Mouse (Mus musculus) spleen, postnatal 36 days (tissue): ENCODE results near the gene Slc16a6.
"Not testable (repeated sequence)": the region's sequence is repeated elsewhere in the genome, so short reads cannot be mapped to it uniquely, and the experiment has no call there.

Experiments used
- DNase-seq, 2 experiments: peaks; one replicate each; pipeline ENCODE4 v3.0.0; 2022; ENCODE audit warnings: low spot score in 2 of 2, mixed read lengths in 1 of 2

The Slc16a6 gene

DNA sequence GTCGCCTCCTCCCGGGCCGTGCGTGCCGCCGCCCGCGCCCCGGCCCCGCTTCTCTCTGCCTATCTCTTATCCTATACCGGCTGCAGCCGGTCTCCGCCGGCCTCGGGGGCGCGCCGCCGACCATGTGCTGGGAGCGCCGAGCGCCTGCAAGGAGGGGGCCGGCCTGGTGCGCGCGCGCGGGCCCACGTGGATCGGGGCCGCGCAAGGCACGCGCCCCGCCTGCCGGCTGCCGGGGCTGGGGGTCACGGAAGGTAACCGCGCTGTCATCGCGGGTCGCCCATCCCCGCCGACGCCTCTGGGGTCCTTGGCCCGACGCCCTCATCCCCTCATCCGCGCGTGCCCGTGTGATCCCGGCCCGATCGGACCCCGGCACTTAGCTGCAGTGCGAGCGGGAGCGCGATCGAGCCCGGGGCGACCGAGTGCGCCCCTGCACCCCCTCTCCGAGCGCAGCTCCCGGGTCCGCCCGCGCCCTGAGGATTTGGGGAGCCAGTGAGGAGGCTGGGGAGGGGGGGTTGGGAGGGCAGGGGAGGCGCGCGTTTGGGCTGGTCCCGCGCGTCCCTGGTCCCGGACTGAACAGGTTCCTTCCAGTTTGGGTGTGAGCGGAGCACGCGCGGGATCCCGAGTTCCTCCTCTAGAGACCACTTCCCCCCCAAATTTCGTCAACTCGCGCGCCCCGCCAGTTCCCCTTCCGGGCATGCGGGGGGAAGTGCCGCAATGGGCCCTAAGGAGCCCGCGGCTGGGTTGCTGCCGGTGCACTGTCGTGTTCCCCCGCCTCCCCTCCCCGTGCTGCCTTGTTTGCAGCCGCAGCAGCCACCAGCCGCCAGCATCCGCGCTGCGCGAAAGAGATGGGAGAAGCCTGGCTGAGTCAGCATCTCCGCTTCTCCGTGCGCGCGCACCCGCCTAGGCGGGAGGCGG is at the start of gene Slc16a6, which contains the start of gene Arsg:
Gene Slc16a6, minus strand, starts transcription at position 428 of the 915 bp plus-strand sequence.
Gene Arsg, plus strand, starts transcription at position 204 of the 915 bp plus-strand sequence.
- peak; percentile 91 to 92 for DNase-seq

DNA sequence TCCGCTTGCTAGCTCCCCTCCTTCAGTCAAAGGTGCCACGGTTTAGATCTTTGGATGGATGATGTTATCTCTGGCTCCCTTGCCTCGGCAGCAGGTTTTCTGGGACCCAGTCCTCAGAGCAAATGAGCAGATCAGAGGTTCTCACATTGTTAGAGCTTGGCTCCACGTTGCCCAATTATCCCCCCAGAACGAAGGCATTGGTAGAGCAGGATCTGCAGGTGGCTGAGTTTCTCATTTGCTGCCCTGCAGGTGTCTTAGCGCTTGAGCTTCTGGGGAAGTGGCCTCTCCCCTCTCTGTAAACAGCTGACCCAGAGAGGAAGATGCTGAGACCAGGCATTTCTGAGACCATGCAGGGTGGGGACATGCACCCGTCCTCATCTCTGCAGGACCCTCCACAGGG is 47.6 kb upstream of the Slc16a6 start:
- no peak for DNase-seq

DNA sequence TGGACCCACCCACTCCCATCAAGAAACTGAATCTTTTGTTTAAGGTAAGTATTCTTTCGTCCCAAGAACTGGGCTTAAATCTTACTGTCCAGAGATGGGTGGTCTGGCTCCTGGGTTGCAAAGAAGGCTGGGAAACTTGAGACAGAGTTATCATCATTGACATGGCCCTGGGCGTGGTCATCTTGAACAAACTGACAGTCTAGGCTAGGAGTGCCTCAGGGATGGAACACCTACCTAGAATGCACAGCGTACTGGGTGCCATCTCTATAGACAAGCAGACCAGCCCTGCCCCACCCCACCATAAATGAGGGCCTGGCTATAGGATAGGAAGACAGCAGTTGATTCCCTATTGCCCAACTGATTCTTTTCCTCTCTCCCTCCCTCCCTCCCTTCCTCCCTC is 44.4 kb upstream of the Slc16a6 start:
- DNase-seq, result peak in 1 of 2 experiments; percentile 27

GRCm38 (mm10) chr11:109517330-109517729 is 43.9 kb upstream of the Slc16a6 start:
- DNase-seq, result no peak

- DNase-seq, result no peak
These were observed 40.7 kb upstream of the Slc16a6 start for GRCm38 (mm10) chr11:109514064-109514612.

- no peak for DNase-seq
These were observed 39.7 kb upstream of the Slc16a6 start for GRCm38 (mm10) chr11:109512995-109513675.

DNA sequence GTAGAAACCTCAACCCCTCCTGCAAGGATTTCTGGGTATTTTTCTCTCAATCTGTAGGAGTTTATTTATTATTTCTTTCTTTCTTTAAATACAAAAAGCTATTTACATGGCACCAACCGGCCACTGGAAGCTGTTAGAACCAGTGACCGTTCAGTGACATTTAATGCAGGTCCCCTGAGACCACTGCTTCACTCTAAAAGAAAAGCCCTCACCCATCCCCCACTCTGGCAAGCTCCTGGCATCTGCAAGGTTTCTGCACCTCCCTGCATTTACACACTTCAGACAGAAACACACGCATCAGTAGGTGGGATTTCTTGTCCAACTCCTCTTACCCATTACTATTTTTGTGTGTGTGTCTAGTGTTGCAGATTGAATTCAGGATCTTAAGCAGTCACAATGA is 33.7 kb upstream of the Slc16a6 start:
- DNase-seq, result no peak

DNA sequence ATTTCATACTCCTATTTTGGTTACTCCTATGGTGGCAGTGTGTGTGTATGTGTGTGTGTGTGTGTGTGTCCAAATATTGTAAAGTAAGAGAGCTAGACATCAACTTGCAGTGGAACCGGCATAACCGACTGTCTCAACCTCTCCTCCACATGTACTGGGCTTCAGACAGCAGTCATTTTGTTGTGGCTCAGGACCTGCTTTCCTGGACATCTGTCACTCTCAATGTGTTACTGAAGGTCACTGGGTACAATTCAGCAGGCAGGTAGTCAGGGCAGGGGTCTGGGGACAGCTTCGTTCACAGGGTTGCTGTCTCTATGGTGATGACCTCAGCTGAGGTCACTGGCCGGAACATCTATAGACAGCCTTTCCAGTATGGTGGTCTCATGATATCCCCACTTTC is 32.4 kb upstream of the Slc16a6 start:
- no peak for DNase-seq

DNA sequence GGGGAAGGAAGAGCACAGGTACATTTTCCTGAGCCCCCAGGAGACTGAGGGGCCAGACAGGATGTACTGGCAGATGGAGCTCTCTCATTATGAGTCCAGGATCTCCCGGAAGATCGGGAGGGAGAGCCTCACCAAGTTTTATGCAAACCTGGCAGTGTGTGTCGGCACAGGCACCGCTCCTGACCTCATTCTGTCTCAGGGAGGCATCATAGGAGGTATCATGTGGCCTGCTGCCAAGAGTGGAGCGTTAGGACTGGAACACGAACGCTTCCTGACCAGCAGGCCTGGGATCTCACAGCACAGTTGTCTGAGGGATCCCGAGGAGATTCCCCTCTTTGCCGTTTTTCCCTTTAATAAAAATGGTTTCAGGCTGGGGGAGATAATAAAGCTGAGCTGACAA is 31.6 kb upstream of the Slc16a6 start:
- DNase-seq, result no peak

GRCm38 (mm10) chr11:109500206-109500605 is 26.8 kb upstream of the Slc16a6 start:
- no peak for DNase-seq

- DNase-seq, result no peak
These were observed 24.6 kb upstream of the Slc16a6 start for GRCm38 (mm10) chr11:109497990-109498389.

GRCm38 (mm10) chr11:109496996-109497714 is 23.8 kb upstream of the Slc16a6 start:
- DNase-seq, result no peak

- no peak for DNase-seq
These were observed 23.1 kb upstream of the Slc16a6 start for GRCm38 (mm10) chr11:109496475-109496993.

DNA sequence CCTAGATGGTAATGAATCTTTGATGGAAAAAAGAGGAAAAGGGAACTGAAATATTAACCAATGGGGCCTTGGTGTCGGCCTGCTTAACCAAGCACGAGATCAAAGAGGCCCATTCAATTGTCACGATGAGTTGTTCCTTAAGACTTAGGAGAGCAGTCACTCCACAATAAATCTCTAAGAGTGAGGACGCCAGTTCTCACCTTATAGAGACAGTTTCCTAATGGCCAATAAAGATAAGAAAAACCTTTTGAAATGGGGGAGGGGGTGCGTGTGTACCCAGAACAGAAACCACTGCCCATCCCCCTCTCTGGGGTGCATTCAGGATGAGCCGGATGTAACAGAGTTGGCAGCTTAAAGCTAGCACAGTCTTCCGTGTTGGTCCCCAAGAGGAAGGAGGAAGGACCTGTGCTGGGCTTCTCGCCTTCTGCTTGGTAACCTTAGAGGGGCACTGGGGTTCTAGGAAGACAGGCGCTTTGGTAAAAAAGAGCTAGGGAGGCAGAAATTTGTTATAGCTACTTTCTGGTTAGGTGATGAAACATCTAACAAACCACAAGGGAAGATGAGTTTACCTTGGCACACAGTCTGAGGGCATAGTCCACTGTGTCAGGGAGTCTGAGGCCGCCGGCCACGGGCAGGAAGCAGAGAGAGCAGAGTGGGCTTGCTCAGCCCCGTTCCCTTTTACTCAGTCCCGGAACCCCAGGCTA is 22.5 kb upstream of the Slc16a6 start:
- DNase-seq, result peak; percentile 52 to 53

- DNase-seq, result peak; percentile 74 to 76
These were observed 21.7 kb upstream of the Slc16a6 start for GRCm38 (mm10) chr11:109494890-109495770.

- DNase-seq, result not testable (repeated sequence)
These were observed 19.6 kb upstream of the Slc16a6 start for GRCm38 (mm10) chr11:109492847-109493464.

GRCm38 (mm10) chr11:109491844-109492243 is 18.4 kb upstream of the Slc16a6 start:
- DNase-seq, result no peak

- DNase-seq, result no peak
These were observed 16.4 kb upstream of the Slc16a6 start for GRCm38 (mm10) chr11:109489763-109490162.

DNA sequence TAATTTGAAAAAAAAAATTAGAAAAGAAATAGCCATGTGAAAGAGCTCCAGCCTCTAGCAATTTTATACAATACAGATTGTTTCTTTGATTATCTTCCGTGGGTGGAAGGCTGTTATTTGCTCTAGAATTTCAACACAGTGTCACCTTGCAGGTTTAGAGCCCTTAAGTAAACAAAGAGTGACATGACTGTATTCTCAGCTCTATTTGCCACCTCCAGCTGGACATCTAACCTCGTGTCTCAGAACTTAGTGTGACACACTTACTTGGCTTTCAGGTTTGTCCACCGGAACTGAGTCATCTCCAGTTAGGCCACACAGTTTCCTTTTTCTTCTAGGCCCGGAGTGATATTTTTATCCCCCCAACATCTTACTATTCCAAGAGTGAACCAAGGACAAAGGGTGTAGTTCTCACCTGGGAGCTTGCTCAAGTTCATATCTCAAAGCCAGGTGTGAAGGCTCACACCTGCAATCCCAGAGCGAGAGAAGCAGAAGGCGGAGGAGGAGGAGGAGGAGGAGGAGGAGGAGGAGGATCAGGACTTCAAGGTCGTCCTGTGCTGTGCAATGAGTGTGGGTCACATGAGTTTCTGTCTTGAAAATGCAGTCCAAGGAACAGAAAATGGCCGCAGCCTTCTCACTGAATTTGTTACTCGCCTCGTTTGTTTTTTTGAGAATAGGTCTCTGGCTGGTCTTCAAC is 14.7 kb upstream of the Slc16a6 start:
- no peak for DNase-seq
